Mouse (Mus musculus) right cerebral cortex, postnatal 14 days (tissue): Measurements from ENCODE around the gene Ssr3.
A peak's percentile ranks its signal among the peaks of the same experiment; 100 is the strongest.

Experiments used
- DNase-seq: peaks from one replicate; pipeline ENCODE4 v3.0.0; 2022

Gene Ssr3

GRCm38 (mm10) chr3:65373594-65374182 is 18.7 kb downstream of the Ssr3 start:
- DNase-seq = no peak

- no peak for DNase-seq
Measured at GRCm38 (mm10) chr3:65372552-65372951, 19.9 kb downstream of the Ssr3 start.

- no peak for DNase-seq
Measured at GRCm38 (mm10) chr3:65367944-65368343, 24.5 kb downstream of the Ssr3 start.

DNA sequence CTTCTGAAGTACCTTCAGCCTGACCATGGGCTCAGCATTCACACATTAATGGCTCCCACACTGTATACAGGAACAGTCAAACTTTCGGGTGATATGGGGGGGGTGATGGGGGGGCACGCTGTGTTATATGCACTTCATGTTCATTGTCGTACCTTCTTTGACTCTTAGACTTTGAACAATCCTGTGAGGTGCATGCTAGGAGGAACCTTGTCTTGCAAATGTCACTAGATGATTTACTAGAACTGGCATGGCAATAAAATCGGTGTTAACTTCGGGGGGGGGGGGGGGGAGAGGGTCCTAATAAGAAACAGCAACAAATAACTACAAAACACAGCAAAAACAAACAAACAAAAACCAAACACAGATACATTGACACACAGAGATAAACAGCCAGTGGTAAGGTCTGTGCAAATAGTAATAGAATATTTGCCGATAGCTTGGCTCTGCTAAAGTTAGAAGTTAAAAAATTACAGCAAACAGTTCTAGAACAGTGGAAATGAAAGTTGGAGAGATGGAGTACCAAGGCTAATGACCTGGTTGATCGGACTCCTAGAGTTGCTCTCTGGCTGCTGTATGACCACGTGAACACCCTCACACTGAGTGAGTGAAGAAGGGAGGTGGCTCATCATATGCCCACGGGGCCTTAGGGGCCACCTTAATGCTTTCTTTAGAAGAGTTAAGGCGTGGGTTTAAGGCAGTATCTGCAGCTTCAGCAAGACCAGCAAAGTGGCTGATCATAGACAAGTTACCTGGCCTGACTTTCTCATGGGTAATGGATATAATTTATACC is 26.3 kb downstream of the Ssr3 start:
- DNase-seq = no peak

GRCm38 (mm10) chr3:65365184-65365583 is 27.2 kb downstream of the Ssr3 start:
- no peak for DNase-seq

DNA sequence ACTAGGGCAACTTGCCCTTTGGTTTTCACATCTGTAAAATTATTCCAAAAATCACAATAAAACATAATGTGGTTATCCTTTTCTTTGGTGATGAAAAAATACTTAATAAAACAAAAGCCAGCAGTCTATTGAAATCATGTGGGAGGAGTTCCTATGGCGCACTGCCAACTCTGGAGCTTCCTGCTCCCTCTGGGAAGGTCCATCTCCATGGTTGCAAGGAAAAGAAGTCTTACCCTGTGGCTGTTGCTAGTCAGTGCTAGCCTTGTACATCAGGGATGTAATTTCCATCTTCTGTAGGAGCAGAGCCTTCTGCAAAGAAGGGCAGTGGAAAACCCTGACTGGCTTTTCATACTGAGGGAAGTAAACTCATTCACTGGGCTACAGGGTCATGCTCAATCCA is 29.0 kb downstream of the Ssr3 start:
- DNase-seq = peak; percentile 18

DNA sequence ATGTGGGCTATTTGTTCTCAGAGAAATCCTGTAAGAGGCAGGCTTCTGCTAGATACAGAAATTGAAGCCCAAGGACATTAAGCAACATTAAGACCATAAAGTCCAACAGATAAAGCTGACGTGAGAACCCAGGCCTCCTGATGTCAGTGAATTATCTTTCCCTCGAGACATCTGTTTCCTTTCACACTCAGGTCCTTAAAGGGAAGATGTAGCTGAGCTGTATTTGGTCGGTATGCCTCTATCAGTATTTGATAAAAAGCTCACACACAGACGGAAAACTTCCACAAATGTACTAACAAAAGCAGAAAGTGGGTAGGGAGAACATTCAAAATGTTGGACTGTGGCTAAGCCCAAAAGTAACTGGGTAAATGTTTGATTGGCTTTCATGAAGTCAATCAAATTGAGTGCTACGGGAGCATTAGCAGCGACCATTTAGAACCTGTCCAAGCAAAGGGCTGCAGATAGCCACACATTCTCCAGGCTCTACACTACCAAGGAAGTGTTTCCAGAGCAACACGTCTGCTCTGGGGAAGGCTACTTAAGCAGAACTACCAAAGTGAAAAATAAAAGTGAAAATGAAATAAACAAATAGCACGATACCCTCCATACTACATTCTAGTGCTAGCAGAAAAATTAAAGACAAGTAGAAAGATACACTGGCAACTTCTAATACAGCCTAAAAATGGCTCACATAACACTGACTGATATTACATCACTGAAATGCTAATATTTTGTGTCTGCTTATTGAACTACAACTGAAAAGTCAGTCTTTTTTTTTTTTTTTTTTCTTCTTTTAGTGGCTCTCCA is 32.1 kb downstream of the Ssr3 start:
- no peak for DNase-seq

DNA sequence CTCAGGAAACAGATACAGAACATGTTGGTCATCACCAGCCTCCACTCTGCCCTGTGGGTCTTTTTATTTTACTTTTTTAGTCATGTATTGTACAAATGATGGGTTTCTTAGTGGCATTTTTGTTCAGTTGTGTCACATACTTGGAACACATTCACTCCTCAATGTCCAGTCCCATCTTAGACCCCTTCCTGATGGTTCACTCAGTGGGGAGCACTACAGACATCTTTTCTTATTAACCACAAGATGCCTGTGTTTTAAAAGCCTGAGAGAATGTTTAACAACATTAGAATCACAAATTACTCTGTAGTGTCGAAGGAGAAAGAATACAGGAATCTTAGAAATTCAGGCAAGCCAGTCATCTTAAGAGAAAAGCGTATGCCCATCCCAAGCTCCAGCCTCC is 33.6 kb downstream of the Ssr3 start:
- no peak for DNase-seq

GRCm38 (mm10) chr3:65358275-65358674 is 34.1 kb downstream of the Ssr3 start:
- DNase-seq = no peak

- no peak for DNase-seq
Measured at GRCm38 (mm10) chr3:65355479-65355878, 36.9 kb downstream of the Ssr3 start.

DNA sequence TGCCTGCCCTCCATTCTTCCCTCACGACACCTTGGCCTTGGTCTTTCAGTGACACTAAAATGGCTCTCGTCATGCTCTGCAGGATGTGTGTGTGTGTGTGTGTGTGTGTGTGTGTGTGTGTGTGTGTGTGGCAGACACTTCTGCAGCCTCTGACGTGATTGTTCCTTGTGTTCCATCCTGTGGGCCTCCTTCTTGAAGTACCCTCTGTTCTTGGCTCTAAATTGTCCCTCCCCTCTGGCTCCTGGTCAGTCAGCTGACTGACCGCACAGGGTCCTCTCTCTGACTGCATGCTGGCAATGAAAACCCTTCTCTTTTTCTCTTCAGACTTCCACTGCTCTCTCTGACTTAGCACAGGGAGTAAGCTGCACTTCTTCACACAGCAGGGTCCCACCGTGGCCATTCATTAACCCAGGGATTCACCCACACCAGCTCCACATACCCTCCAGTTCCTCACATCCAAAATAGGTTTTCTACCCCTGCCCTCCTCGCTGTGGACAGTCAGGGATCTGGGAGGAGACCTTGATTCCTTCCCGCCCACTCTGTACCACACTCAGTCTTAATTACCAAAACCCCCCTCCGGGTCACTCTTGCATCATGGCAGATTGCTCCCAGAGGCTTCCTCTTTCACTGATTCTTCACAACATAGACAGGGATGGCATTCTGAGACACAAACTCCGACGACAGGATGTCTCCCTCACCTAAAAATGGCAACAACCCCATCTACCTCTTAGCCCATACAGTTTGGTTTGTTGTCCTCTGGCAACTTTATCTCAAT is 39.0 kb downstream of the Ssr3 start:
- no peak for DNase-seq

GRCm38 (mm10) chr3:65352278-65353127 is 39.9 kb downstream of the Ssr3 start:
- DNase-seq = no peak

DNA sequence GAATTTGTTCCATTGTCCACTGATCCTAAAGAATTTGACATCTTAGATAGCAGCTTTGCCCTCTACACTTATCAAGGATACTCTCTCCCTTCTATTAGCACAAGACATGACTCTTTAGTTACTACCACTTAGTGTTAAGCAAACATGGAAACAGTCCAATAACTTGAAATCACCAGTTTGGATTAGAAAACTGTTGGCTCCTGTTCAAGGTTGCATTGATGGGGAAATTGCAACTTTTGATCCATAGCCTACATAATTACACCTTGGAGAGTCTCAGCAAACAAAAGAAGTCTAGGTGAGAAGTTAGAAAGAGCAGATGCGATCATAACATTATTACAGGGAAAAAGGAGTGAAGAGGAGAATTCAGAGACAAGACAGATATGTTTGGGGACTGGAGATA is 46.2 kb downstream of the Ssr3 start:
- DNase-seq = no peak

DNA sequence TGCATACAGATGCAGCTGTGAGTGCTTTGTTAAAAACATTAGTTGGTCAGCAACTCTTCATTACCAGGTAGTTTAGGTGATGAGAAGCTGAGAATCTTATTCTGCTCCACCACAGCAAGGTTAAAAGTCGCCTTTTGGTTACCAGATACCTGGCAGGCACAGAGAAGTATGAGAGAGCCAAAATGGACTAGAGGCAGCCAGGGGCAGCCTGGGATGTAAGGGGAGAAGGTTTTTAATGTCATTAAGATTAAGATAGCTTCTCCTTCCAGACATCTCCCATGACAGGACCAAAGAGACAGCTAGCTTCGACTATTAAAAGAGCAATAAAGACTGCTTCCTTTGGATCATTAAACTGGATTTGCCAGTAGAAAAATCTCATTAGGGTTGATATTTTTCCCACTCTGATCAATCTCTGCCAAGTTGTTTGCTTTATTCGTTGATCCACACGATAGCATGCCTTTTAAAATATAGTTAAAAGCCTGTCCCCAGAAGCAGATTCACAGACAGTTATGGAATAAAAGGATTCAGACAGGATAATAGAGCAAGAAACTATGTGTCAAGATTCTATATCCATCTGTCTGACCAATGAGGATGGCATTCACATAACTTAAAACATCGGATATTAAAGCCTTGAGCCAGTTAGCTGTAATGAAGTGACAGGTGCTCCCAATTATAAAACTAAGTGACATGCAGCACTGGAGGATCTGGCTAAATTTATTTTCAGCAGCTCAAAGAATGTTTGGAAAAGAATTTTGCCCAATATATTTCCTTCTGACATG is 52.1 kb downstream of the Ssr3 start:
- DNase-seq = no peak

DNA sequence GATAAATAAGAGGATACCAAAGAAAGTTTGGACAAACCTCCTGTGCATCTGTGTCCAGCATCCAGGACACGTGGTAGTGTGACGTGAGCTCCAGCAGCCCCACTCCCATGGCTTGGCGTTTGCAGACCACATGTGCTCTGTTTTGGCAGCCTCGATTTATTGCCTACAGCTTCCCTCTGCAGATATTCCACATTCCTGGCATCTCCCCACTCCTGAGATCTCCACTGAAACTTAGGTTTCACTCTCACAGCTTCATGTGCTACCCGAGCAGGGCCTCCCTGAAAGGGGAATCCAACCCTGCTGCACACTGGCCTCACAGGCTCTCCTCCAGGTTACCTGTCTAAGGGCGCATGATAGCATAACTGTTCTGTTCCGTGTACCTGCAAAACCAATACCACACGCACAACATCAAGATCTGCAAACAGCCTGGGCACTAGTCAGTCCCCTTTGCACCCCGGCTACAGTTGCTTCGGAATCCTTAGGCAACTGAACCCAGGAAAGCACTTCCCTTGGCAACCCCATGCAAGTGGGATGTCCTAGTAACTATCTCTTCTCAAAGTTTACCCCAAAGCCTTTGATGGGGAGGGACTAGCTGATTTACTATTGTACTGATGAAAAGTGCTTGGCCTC is 54.5 kb downstream of the Ssr3 start:
- DNase-seq = no peak
